Mouse (Mus musculus) layer of hippocampus, postnatal 10 days (tissue): Measurements from ENCODE around the gene Thbs4. TPM values are rescaled to one million over a fixed set of nuclear protein-coding genes. Genes with fewer than 3 reads are reported as not detected.

ENCODE experiments used
- DNase-seq, 2 experiments: peaks; one replicate each; pipeline ENCODE4 v3.0.0; 2021; ENCODE audit warnings: low spot score in 2 of 2
- total RNA-seq, 2 experiments: library from RNA; stranded (reverse); gene quantifications; 2 replicates each; pipeline ENCODE4 v1.2.3; 2021

Gene Thbs4
- total RNA-seq, 2 experiments from 2014 or later, result 3.5 to 4.9 TPM

GRCm38 (mm10) chr13:92721006-92721405 lies 73.6 kb downstream of the Thbs4 start:
- DNase-seq, result no peak

GRCm38 (mm10) chr13:92717851-92718665 lies 76.6 kb downstream of the Thbs4 start:
- DNase-seq, result no peak

GRCm38 (mm10) chr13:92712619-92713018 lies 82.0 kb downstream of the Thbs4 start:
- no peak for DNase-seq

- DNase-seq, result no peak
Observed at GRCm38 (mm10) chr13:92711821-92712220, 82.8 kb downstream of the Thbs4 start.

GRCm38 (mm10) chr13:92710361-92710760 lies 84.3 kb downstream of the Thbs4 start:
- no peak for DNase-seq

- no peak for DNase-seq
Observed at GRCm38 (mm10) chr13:92709535-92709934, 85.1 kb downstream of the Thbs4 start.

- no peak for DNase-seq
Observed at GRCm38 (mm10) chr13:92708466-92708865, 86.2 kb downstream of the Thbs4 start.

- no peak for DNase-seq
Observed at GRCm38 (mm10) chr13:92707941-92708340, 86.7 kb downstream of the Thbs4 start.

- no peak for DNase-seq
Observed at GRCm38 (mm10) chr13:92706342-92707061, 88.1 kb downstream of the Thbs4 start.

- no peak for DNase-seq
Observed at GRCm38 (mm10) chr13:92705016-92705535, 89.5 kb downstream of the Thbs4 start.

GRCm38 (mm10) chr13:92704189-92704588 lies 90.4 kb downstream of the Thbs4 start:
- DNase-seq, result no peak

GRCm38 (mm10) chr13:92703241-92704027 lies 91.2 kb downstream of the Thbs4 start:
- DNase-seq, result peak; percentile 64 to 74

- no peak for DNase-seq
Observed at GRCm38 (mm10) chr13:92702035-92702434, 92.6 kb downstream of the Thbs4 start.

Other genes starting within 250 kb of the Thbs4 start
- gene Spz1, start 218.6 kb downstream of the Thbs4 start, total RNA-seq, result not detected
- 10 to 100 TPM; 62.1 to 63.3 TPM for gene Serinc5, start 183.7 kb downstream of the Thbs4 start, total RNA-seq
- gene Mtx3, start 49.9 kb upstream of the Thbs4 start, total RNA-seq, result 10 to 100 TPM; 33.1 to 35.8 TPM